Mouse (Mus musculus) midbrain, postnatal 0 days (tissue): ENCODE results near the gene AI854703. TPM values are rescaled to one million over a fixed set of nuclear protein-coding genes. Genes with fewer than 3 reads are reported as not detected.

Experiments
- ATAC-seq: fragments of 200-750 bp; cut with Nextera tagmentation; 2 replicates; pipeline ENCODE4 v1.8.0; 2017; ENCODE audit warnings: moderate number of reproducible peaks, mild to moderate bottlenecking, moderate TSS enrichment, moderate library complexity; ENCODE audit not compliant: low FRiP score
- DNase-seq: peaks from one replicate; pipeline ENCODE4 v3.0.0-alpha.2; 2015; ENCODE audit warnings: low spot score
- H3K27ac ChIP-seq: fragments of 300-500 bp; sonication (generic); 2 replicates; pipeline ENCODE4 v1.5.1; 2014; ENCODE audit warnings: low read depth, mild to moderate bottlenecking, low read length, mixed read lengths
- H3K27me3 ChIP-seq: fragments of 300-500 bp; sonication (generic); 2 replicates; pipeline ENCODE4 v1.6.1; 2014; ENCODE audit warnings: low read length, control low read depth, mixed read lengths; ENCODE audit not compliant: insufficient read depth
- H3K36me3 ChIP-seq: fragments of 300-500 bp; sonication (generic); 2 replicates; pipeline ENCODE4 v1.6.1; 2014; ENCODE audit warnings: low read length, control low read depth, mixed read lengths; ENCODE audit not compliant: insufficient read depth
- H3K4me1 ChIP-seq: fragments of 300-500 bp; sonication (generic); 2 replicates; pipeline ENCODE4 v1.6.1; 2014; ENCODE audit warnings: mild to moderate bottlenecking, control low read depth, antibody characterized with exemption, low read length, mixed read lengths; ENCODE audit not compliant: insufficient read depth
- H3K4me2 ChIP-seq: fragments of 300-500 bp; sonication (generic); 2 replicates; pipeline ENCODE4 v1.6.1; 2014; ENCODE audit warnings: low read depth, mild to moderate bottlenecking, low read length, mixed read lengths; ENCODE audit not compliant: poor library complexity, severe bottlenecking
- H3K4me3 ChIP-seq: fragments of 300-500 bp; sonication (generic); 2 replicates; pipeline ENCODE4 v1.5.1; 2014; ENCODE audit warnings: low read depth, mild to moderate bottlenecking, low read length, moderate library complexity
- H3K9ac ChIP-seq: fragments of 300-500 bp; sonication (generic); replicated peaks from 2 replicates; pipeline ENCODE4 v1.6.1; 2014; ENCODE audit warnings: mild to moderate bottlenecking, low read length, moderate library complexity, mixed read lengths; ENCODE audit not compliant: poor library complexity, severe bottlenecking
- H3K9me3 ChIP-seq: fragments of 300-500 bp; sonication (generic); 2 replicates; pipeline ENCODE4 v1.6.1; 2016; ENCODE audit warnings: low read length, control low read depth
- CTCF ChIP-seq: IDR thresholded peaks from 2 replicates; pipeline ENCODE4 v1.5.1; 2016; ENCODE audit warnings: antibody characterized with exemption, mild to moderate bottlenecking
- WGBS: fragments of 180-500 bp; shearing (Covaris S2); extraction: QIAGEN DNeasy Blood & Tissue Kit; methylation state at CpG from one replicate; pipeline ENCODE4 v1.1.7; 2014; 5-methylcytosine and 5-hydroxymethylcytosine counted together
- polyA plus RNA-seq: library from polyadenylated mRNA; unstranded; fragments of >200 nt; fragmentation: Nextera tagmentation; extraction: Ambion mirVana; gene quantifications from 2 replicates; pipeline ENCODE4 v1.2.1, GENCODE M21; 2015
- total RNA-seq: library from RNA; depleted of rRNA; stranded (reverse); fragments of >200 nt; gene quantifications from 2 replicates; pipeline ENCODE4 v1.2.3, GENCODE M21; 2014

The AI854703 gene
- total and polyA plus RNA-seq, 2 experiments from 2014 or later, result 28.5 to 57.1 TPM

DNA sequence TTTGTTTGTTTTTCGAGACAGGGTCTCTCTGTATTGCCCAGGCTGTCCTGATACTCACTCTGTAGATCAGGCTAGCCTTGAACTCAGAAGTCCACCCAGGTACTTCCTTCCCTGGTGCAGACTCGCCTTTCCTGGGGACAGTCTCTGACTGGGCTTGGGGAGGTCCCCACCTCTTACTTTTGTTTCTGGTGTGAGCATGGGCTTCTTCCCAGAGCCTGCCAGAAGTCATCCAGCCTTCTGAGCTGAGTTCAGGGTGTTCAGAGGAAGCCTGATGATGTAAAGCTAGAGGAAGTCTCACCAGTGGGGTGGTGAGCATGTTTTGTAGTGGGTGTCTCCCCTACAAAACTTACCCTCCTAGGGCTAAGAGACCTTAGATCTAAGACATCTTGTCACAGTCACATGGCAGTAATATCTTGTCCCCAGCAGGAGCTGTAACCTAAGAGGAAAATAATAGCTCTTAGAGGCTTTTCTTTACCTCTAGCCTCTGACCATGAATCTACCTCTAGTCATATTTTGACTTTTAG is 42.9 kb downstream of the AI854703 start:
- Histone ChIP-seq H3K9ac (no peak overlapping the region), H3K36me3 (no peaks in the 10 kb centered on the region), H3K27ac (no peak overlapping the region), H3K4me3 (no peak overlapping the region), H3K4me2 (no peak overlapping the region), H3K9me3 (no peaks in the 10 kb centered on the region), H3K4me1 (no peaks in the 10 kb centered on the region), H3K27me3 (no peaks in the 10 kb centered on the region)
- WGBS, result 66% methylated on average over 2 of the region's 2 CpGs
- ATAC-seq (no peak), DNase-seq (no peak)
- no peak for TF ChIP-seq CTCF

DNA sequence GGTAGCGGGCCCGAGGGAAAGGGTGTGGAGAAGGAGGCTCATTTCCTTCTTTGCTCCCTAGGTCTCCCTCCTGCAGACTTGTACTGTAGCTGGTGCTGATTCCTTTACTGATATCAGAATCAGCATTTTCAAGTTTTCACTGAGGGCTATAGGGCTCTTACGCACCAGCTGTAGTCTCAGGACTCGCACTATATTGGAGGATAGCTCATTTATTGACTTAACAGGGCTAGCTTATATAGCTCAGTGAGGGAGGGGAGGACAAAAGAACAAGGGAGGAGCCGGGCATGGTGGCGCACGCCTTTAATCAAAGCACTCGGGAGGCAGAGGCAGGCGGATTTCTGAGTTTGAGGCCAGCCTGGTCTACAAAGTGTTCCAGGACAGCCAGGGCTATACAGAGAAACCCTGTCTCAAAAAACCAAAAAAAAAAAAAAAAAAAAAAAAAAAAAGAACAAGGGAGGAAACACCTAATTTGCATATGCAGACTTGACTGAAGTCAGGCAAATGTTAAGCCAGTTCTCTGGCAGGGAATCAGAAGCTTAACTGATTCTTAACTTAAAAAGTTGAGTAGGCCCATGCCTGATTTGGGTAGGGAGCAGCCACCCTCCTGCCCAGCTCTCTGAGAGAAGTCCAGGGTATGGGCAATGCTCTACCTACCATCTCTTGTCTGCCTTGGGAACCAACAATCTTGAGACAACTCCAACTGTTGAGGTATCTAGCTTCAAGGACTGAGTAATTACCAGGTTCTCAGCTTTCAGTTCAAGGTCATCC is 47.9 kb downstream of the AI854703 start:
- Histone ChIP-seq H3K4me1 (no peaks in the 10 kb centered on the region), H3K9me3 (no peaks in the 10 kb centered on the region), H3K4me3 (no peak overlapping the region), H3K27me3 (no peaks in the 10 kb centered on the region), H3K4me2 (no peak overlapping the region), H3K36me3 (no peaks in the 10 kb centered on the region), H3K27ac (no peak overlapping the region), H3K9ac (no peak overlapping the region)
- ATAC-seq, result no peak
- TF ChIP-seq CTCF, result no peak
- 93% methylated on average over 9 of the region's 9 CpGs for WGBS
- DNase-seq, result no peak

DNA sequence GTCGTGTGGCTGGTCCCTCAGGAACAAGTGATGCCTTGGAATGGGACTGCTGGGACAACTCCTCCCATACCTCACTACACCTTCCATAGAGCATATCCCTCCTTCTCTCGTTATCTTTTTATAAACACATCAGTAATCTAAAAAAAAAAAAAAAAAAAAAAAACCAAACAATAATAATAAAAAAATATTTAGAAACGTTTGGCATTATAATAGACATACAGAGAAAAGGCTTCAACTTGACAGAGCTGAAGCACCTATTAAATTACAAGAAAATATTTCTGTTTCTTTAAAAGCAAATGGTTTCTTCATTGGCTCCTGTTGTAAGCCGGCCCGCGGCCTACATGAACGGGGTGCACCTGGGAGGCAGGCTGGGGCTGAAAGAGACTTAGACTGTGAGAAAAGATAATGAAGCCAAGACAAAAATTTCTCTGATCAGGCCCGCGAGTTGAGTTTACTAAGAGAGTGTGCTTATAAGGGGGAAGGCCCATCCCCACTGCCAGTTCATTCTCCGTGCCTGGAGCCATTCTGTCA is 48.9 kb downstream of the AI854703 start:
- no peaks in the 10 kb centered on the region for H3K27me3 ChIP-seq
- peak overlapping the region; percentile 29; the same call in 1 of the 2 replicates for H3K4me2 ChIP-seq
- H3K36me3 ChIP-seq, result no peaks in the 10 kb centered on the region
- no peak overlapping the region for H3K4me3 ChIP-seq
- DNase-seq (no peak), ATAC-seq (no peak)
- H3K27ac ChIP-seq, result no peak overlapping the region
- H3K9me3 ChIP-seq, result no peaks in the 10 kb centered on the region
- H3K4me1 ChIP-seq, result no peaks in the 10 kb centered on the region
- 39% methylated on average over 10 of the region's 10 CpGs for WGBS
- no peak for TF ChIP-seq CTCF
- no peak overlapping the region for H3K9ac ChIP-seq

DNA sequence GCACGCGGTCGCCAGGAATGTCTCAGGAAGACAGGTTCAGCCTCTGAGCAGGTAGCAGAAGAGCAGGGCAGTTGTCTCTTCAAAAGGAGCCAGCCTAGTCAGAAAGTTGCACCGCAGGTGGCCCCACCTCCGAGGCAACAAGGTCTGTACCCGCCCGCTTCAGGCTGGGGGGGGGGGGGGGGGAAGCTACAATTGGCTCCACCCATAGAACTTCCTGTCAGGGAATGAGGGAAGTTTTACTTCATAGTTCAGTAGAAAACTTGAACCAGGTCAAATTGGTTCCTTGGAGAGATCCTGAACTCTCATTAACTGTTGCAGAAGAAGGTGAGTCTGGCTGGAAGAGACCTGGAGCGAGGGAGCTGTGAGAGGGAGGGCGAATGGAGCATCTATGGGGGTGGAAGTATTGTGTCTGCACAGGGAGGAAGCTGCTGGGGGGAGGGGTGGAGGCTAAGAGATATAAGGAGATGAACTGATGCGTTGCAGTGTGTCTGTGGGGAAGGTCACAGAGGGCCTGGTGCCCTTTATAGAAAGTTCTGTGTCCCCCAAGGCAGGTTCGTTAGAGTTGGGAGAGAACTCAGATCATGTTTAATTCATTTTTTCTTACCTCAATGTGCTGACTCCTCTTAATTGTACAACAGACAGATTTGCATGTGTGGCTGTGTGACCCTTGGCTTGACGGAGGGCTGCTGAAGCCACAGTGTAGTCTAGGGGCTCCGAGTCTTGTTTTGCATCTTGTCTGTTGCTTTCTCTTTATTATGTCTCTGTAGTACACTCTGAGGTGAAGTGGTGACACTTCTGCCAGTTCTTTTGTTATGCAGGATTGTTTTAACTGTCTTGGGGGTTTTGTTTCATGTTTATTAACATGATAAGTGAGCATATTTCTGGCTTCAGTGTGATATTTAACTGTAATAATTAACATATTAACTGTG is 49.6 kb downstream of the AI854703 start, which contains the start of gene Gimap9:
TSS of gene Gimap9 (plus strand) at position 199 of the 929 bp plus-strand sequence.
- Histone ChIP-seq H3K4me2 (peak within 1 kb of the TSS; percentile 29), H3K9me3 (no peaks in the 10 kb centered on the region), H3K9ac (no peak within 1 kb of the TSS), H3K27me3 (no peaks in the 10 kb centered on the region), H3K4me1 (no peaks in the 10 kb centered on the region), H3K36me3 (no peaks in the 10 kb centered on the region), H3K4me3 (no peak within 1 kb of the TSS), H3K27ac (no peak within 1 kb of the TSS)
- WGBS, result 23% methylated on average over 13 of the region's 13 CpGs
- ATAC-seq, result no peak
- no peak for TF ChIP-seq CTCF
- no peak for DNase-seq

DNA sequence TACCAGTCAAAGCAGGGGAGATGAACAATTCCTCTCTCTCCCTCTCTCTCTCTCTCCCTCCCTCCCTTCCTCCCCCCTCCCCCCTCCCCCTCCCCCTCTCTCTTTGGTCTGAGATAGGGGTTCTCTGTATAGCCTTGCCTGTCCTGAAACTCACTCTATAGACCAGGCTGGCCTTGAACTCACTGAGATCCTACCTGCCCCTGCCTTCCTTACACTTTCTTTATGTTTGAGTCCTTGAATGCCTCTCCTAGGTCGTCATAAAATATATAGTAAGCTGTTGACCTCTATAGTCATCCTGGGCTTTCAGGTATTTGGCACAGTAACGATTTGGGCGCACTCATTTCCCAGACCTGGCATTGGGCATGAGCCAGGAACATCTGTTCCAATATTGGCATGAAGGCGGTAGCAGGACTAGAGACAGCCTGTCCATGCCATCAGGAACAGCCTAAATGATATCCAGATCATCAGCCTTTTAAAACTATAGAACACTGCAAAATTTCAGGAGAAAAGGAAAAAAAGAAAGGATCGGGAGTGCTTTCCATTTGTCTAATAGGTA is 50.4 kb downstream of the AI854703 start:
- H3K27ac ChIP-seq, result no peak overlapping the region
- H3K4me3 ChIP-seq, result no peak overlapping the region
- H3K9me3 ChIP-seq, result no peaks in the 10 kb centered on the region
- DNase-seq (no peak), ATAC-seq (no peak)
- TF ChIP-seq CTCF, result no peak
- 89% methylated on average over 5 of the region's 5 CpGs for WGBS
- no peaks in the 10 kb centered on the region for H3K36me3 ChIP-seq
- H3K4me1 ChIP-seq, result no peaks in the 10 kb centered on the region
- H3K27me3 ChIP-seq, result no peaks in the 10 kb centered on the region
- no peak overlapping the region for H3K4me2 ChIP-seq
- no peak overlapping the region for H3K9ac ChIP-seq
